Mouse (Mus musculus): ENCODE data around the gene Ralgds. TPM values are rescaled to one million over a fixed set of nuclear protein-coding genes. Genes with fewer than 3 reads are reported as not detected.

Gene Ralgds
- polyA plus RNA-seq, 1 experiment from 2014 or later, result 93.2 TPM

DNA sequence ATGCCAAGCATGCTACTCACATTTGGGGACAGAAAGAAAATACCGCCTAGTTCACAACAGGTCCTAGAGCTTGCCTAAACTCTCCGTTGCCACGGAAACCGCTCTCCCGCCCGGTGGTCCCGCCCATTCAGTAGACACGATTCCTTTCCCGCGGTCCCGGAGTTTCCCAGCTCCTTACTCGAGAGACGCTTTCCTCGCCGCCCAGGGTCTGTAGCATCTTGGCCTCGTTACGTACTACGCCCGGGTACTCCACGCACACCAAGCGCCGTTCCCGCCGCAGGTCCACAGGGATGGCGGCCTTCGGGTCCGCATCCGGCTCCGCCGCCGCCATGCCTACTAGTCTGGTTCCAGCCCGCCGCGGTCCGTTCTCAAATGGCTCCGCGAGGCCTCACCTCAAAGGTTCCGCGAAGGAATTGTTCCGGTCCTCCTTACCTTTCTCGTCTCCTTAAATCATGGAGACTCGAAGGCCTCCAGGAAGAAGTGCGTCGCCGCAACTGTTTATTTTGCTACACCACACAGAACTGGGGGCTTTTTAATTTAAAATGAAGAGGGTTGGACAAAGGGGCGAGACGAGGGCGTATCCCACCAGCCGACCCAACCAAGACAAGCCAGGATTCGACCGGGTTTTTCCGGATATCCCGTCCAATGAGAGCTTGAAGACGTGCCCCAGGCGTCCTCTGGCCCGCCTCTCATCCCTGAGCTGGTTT is 69.9 kb downstream of the Ralgds start:
- under 1% methylated on average over 56 of the region's 56 CpGs for WGBS
- H3K9me3 ChIP-seq, result no peaks in the 10 kb centered on the region
- H3K4me1 ChIP-seq (replicated peaks), result peaks cover 29% of the 10 kb centered on the region
- peak overlapping the region; percentile 90 for H3K4me3 ChIP-seq
- H3K4me2 ChIP-seq, result peak overlapping the region; percentile 80
- peak overlapping the region; percentile 71 for H3K9ac ChIP-seq
- no peaks in the 10 kb centered on the region for H3K27me3 ChIP-seq
- H3K36me3 ChIP-seq, result peaks cover 15% of the 10 kb centered on the region
- ATAC-seq (ENCODE audit: low FRiP score, low read depth), result peak; percentile 94
- peak overlapping the region; percentile 98 for H3K27ac ChIP-seq (replicated peaks)

DNA sequence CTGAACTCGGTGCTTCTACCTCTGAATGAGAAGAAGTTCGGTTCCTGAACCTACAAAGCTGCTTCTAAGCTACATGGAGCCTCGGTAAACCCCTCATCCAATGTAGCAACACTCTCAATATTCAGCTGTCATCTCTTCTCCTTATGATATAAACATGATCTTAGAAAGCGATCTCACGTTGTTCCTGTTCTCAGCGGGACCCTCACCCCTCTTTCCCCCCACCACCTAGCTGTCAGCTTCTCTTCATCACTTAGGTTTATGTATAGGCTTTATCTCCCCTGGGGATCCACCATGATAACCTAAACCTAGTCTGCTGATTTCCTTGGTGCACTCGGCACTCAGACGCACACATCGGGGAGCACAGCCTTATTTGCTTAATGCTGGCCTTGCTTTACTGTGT is 70.7 kb downstream of the Ralgds start, which contains the start of gene Gtf3c5:
Gene Gtf3c5, minus strand, starts transcription at position 101 of the 400 bp plus-strand sequence.
- WGBS, result 78% methylated on average over 9 of the region's 9 CpGs
- H3K4me1 ChIP-seq (replicated peaks), result peaks cover 29% of the 10 kb centered on the region

DNA sequence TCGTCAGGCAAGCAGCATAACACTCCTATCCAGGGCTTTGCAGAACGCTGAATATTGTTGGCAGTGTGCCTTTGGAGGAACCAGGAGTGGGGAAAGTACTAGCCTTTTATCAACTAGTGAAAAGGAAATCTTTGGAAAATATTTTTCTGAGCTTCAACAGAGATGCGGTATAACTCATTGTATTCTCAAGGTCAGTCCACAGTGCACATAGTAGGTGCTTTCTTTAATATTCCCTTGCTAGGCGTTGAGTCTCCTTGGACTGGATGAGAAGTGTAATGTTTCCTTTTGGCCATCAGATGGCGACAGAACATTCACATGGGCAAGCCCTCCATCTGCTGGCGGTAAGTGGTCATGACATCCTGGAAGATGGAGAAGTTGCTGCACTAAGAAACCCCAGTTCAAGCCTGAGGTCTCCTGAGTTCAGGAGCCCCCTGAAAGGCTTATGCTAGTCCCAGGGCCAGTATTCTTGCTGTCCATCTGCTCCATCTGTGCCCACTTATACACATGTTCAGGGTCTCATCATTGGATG is 72.2 kb downstream of the Ralgds start:
- Histone ChIP-seq H3K27me3 (no peaks in the 10 kb centered on the region), H3K4me2 (no peak overlapping the region), H3K9ac (no peak overlapping the region), H3K36me3 (peaks cover 2% of the 10 kb centered on the region; the same call in 1 of the 2 replicates), H3K4me1 (replicated peaks) (peaks cover 29% of the 10 kb centered on the region), H3K27ac (replicated peaks) (no peak overlapping the region), H3K9me3 (no peaks in the 10 kb centered on the region), H3K4me3 (no peak overlapping the region)
- ATAC-seq (ENCODE audit: low FRiP score, low read depth), result no peak
- WGBS, result 19% methylated on average over 6 of the region's 6 CpGs

More for the DNA sequence above, 70.7 kb downstream of the Ralgds start, which contains the start of gene Gtf3c5:
- Histone ChIP-seq H3K4me2 (peak within 1 kb of the TSS; percentile 80), H3K9ac (peak within 1 kb of the TSS; percentile 71), H3K9me3 (no peaks in the 10 kb centered on the region), H3K27me3 (no peaks in the 10 kb centered on the region), H3K36me3 (peaks cover 9% of the 10 kb centered on the region), H3K4me3 (peak within 1 kb of the TSS; percentile 90), H3K27ac (replicated peaks) (peak within 1 kb of the TSS; percentile 98)
- no peak for ATAC-seq (ENCODE audit: low FRiP score, low read depth)

DNA sequence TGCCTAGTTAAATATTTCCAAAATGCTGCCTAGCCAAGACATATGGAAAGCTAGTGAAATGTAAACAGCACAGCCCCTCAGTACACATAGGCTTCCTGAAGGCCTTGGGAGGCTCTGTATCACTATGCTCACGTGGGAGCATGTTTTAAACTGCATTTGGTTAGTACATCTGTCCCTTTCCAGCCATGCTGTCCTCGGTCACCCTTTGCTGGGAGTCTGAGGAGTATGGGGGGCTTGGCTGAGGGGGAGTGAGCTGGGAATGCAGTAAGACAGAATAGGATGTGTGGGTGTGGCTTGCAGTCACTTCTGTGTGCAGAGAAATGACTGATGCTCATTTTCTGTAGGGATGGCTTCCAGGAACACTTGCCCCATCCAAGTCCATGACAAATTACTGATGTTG is 72.8 kb downstream of the Ralgds start:
- Histone ChIP-seq H3K4me1 (replicated peaks) (peaks cover 25% of the 10 kb centered on the region), H3K27me3 (no peaks in the 10 kb centered on the region), H3K9me3 (no peaks in the 10 kb centered on the region), H3K27ac (replicated peaks) (no peak overlapping the region), H3K36me3 (0 out of 2 replicates have a peak, but pooled peaks cover 1% of the 10 kb centered on the region), H3K4me2 (no peak overlapping the region), H3K4me3 (no peak overlapping the region), H3K9ac (no peak overlapping the region)
- WGBS, result 49% methylated on average over 2 of the region's 2 CpGs
- no peak for ATAC-seq (ENCODE audit: low FRiP score, low read depth)

- H3K4me2 ChIP-seq, result no peak overlapping the region
- H3K27ac ChIP-seq (replicated peaks), result no peak overlapping the region
- H3K27me3 ChIP-seq, result peaks cover 3% of the 10 kb centered on the region; the same call in 1 of the 2 replicates
- 29% methylated on average over 1 of the region's 1 CpGs for WGBS
- H3K36me3 ChIP-seq, result no peaks in the 10 kb centered on the region
- no peak for ATAC-seq (ENCODE audit: low FRiP score, low read depth)
- H3K4me3 ChIP-seq, result no peak overlapping the region
- H3K9me3 ChIP-seq, result no peaks in the 10 kb centered on the region
- H3K9ac ChIP-seq, result no peak overlapping the region
- peaks cover 4% of the 10 kb centered on the region for H3K4me1 ChIP-seq (replicated peaks)
Measured at GRCm38 (mm10) chr2:28588574-28588973, 75.6 kb downstream of the Ralgds start.

- Histone ChIP-seq H3K9ac (no peak overlapping the region), H3K4me1 (replicated peaks) (no peaks in the 10 kb centered on the region), H3K4me2 (no peak overlapping the region), H3K9me3 (no peaks in the 10 kb centered on the region), H3K27ac (replicated peaks) (no peak overlapping the region), H3K4me3 (no peak overlapping the region), H3K27me3 (peaks cover 3% of the 10 kb centered on the region; the same call in 1 of the 2 replicates), H3K36me3 (no peaks in the 10 kb centered on the region)
- WGBS, result 65% methylated on average over 2 of the region's 2 CpGs
- no peak for ATAC-seq (ENCODE audit: low FRiP score, low read depth)
Measured at GRCm38 (mm10) chr2:28591479-28591878, 78.6 kb downstream of the Ralgds start.

- no peak overlapping the region for H3K4me3 ChIP-seq
- no peak for ATAC-seq (ENCODE audit: low FRiP score, low read depth)
- H3K27me3 ChIP-seq, result peaks cover 3% of the 10 kb centered on the region; the same call in 1 of the 2 replicates
- H3K4me2 ChIP-seq, result no peak overlapping the region
- 9% methylated on average over 15 of the region's 15 CpGs for WGBS
- no peaks in the 10 kb centered on the region for H3K9me3 ChIP-seq
- no peaks in the 10 kb centered on the region for H3K36me3 ChIP-seq
- H3K4me1 ChIP-seq (replicated peaks), result no peaks in the 10 kb centered on the region
- H3K27ac ChIP-seq (replicated peaks), result no peak overlapping the region
- H3K9ac ChIP-seq, result no peak overlapping the region
Measured at GRCm38 (mm10) chr2:28592809-28593208, 79.9 kb downstream of the Ralgds start.

- Histone ChIP-seq H3K9me3 (no peaks in the 10 kb centered on the region), H3K4me3 (no peak overlapping the region), H3K4me1 (replicated peaks) (no peaks in the 10 kb centered on the region; the same call in 1 of the 2 replicates), H3K36me3 (no peaks in the 10 kb centered on the region), H3K27me3 (peaks cover 3% of the 10 kb centered on the region; the same call in 1 of the 2 replicates), H3K4me2 (no peak overlapping the region), H3K9ac (no peak overlapping the region), H3K27ac (replicated peaks) (no peak overlapping the region)
- WGBS, result 87% methylated on average over 7 of the region's 7 CpGs
- ATAC-seq (ENCODE audit: low FRiP score, low read depth), result no peak
Measured at GRCm38 (mm10) chr2:28596021-28596420, 83.1 kb downstream of the Ralgds start.

- Histone ChIP-seq H3K27ac (replicated peaks) (no peak overlapping the region), H3K27me3 (peaks cover 3% of the 10 kb centered on the region; the same call in 1 of the 2 replicates), H3K4me2 (no peak overlapping the region), H3K4me1 (replicated peaks) (no peaks in the 10 kb centered on the region; the same call in 1 of the 2 replicates), H3K9ac (no peak overlapping the region), H3K36me3 (no peaks in the 10 kb centered on the region), H3K9me3 (no peaks in the 10 kb centered on the region), H3K4me3 (no peak overlapping the region)
- no peak for ATAC-seq (ENCODE audit: low FRiP score, low read depth)
- 92% methylated on average over 7 of the region's 7 CpGs for WGBS
Measured at GRCm38 (mm10) chr2:28596998-28597397, 84.1 kb downstream of the Ralgds start.

DNA sequence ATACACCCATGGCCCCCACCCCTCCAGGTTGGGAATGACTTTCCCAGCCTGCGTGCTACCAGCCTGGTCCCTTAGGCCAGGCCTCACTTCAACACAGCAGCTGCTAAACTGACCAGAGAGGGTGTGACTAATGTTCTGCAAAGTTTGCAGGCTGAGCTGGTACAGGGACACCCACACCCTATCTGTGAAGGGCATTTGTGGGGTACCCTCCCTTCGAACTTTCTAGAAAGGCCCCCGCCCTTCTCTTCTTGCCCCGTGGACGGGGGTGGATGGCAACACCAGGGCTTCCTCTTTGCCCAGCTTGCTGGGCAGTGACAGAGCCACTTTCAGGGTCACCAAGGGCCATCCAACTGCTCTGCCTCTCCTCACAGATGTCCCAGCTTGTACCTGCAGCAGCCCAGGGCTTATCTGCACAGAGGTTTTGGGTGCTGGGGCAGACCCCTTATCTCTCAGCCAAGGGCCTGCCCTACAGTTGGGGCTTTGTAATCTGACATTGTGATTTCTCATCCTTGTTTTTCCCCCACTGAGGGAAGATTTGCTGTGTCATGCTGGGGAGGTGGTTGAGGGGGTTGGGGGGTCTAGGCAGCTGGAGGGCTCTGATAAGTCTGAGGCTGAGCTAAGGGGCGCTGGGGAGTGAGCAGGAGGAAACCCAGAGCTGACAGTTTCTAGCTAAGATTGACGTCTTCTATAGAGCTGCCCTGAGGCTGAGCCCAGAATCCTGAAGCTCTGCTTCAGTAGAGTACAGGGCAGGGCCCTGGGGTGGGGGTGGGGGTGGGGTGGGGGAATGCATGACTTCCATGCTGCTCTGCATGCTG is 85.0 kb downstream of the Ralgds start:
- Histone ChIP-seq H3K9me3 (no peaks in the 10 kb centered on the region), H3K4me2 (no peak overlapping the region), H3K36me3 (no peaks in the 10 kb centered on the region), H3K9ac (no peak overlapping the region), H3K4me3 (no peak overlapping the region), H3K27ac (replicated peaks) (no peak overlapping the region), H3K4me1 (replicated peaks) (no peaks in the 10 kb centered on the region; the same call in 1 of the 2 replicates), H3K27me3 (no peaks in the 10 kb centered on the region; the same call in 1 of the 2 replicates)
- peak; percentile 48; the same call in 1 of the 2 replicates for ATAC-seq (ENCODE audit: low FRiP score, low read depth)
- WGBS, result 68% methylated on average over 7 of the region's 7 CpGs

GRCm38 (mm10) chr2:28598692-28599568 is 86.0 kb downstream of the Ralgds start:
- no peaks in the 10 kb centered on the region for H3K36me3 ChIP-seq
- no peak for ATAC-seq (ENCODE audit: low FRiP score, low read depth)
- no peaks in the 10 kb centered on the region; the same call in 1 of the 2 replicates for H3K4me1 ChIP-seq (replicated peaks)
- no peak overlapping the region for H3K9ac ChIP-seq
- H3K4me3 ChIP-seq, result no peak overlapping the region
- no peaks in the 10 kb centered on the region for H3K27me3 ChIP-seq
- WGBS, result 71% methylated on average over 12 of the region's 12 CpGs
- no peaks in the 10 kb centered on the region for H3K9me3 ChIP-seq
- H3K4me2 ChIP-seq, result no peak overlapping the region
- no peak overlapping the region for H3K27ac ChIP-seq (replicated peaks)
